Mouse (Mus musculus) layer of hippocampus, postnatal 25 days (tissue): ENCODE data around the gene Mcam. TPM values are rescaled to one million over a fixed set of nuclear protein-coding genes. Genes with fewer than 3 reads are reported as not detected.

Experiments
- DNase-seq, 2 experiments: peaks; one replicate each; pipeline ENCODE4 v3.0.0; 2022; ENCODE audit warnings: mixed read lengths in 2 of 2, low spot score in 1 of 2; ENCODE audit errors: extremely low spot score in 1 of 2
- total RNA-seq, 2 experiments: library from RNA; stranded (reverse); gene quantifications; 2 replicates each; pipeline ENCODE4 v1.2.3; 2021

Gene Mcam
- total RNA-seq, 2 experiments from 2014 or later, result 22.5 to 29.3 TPM

- DNase-seq, result no peak
Observed at GRCm38 (mm10) chr9:44192312-44192711, 58.0 kb downstream of the Mcam start.

Other genes starting within 250 kb of the Mcam start
- 100 to 1,000 TPM; 833 to 928 TPM for gene Thy1, start 91.1 kb upstream of the Mcam start, total RNA-seq
- gene Usp2, start 67.4 kb upstream of the Mcam start, total RNA-seq, result 10 to 100 TPM; 59.4 to 81.4 TPM
- under 1 TPM; 0.31 to 0.49 TPM for gene Mfrp, start 32.7 kb upstream of the Mcam start, total RNA-seq
- 10 to 100 TPM; 13.6 to 16.8 TPM for gene C1qtnf5, start 27.2 kb upstream of the Mcam start, total RNA-seq
- gene Gm49380, start 21.0 kb upstream of the Mcam start, total RNA-seq, result under 1 TPM in 1 of 2 experiments, not detected in 1; 0.28 TPM
- gene Rnf26, start 21.0 kb upstream of the Mcam start, total RNA-seq, result 10 to 100 TPM; 30.3 to 33.0 TPM
- gene Cbl, start 99.6 kb downstream of the Mcam start, total RNA-seq, result 10 to 100 TPM; 49.2 to 63.4 TPM
- 1 to 10 TPM; 1.9 to 5.4 TPM for gene Ccdc153, start 106.2 kb downstream of the Mcam start, total RNA-seq
- 1 to 10 TPM; 1.3 to 1.4 TPM for gene Pdzd3, start 117.0 kb downstream of the Mcam start, total RNA-seq
- gene Nlrx1, start 134.1 kb downstream of the Mcam start, total RNA-seq, result 10 to 100 TPM; 12.8 to 14.7 TPM
- gene Abcg4, start 154.1 kb downstream of the Mcam start, total RNA-seq, result 10 to 100 TPM; 65.0 to 79.6 TPM
- 10 to 100 TPM; 28.1 to 31.2 TPM for gene Hinfp, start 171.2 kb downstream of the Mcam start, total RNA-seq
- 100 to 1,000 TPM; 196 to 200 TPM for gene C2cd2l, start 185.8 kb downstream of the Mcam start, total RNA-seq
- 10 to 100 TPM; 14.2 to 15.8 TPM for gene Dpagt1, start 191.6 kb downstream of the Mcam start, total RNA-seq
- gene H2afx, start 200.2 kb downstream of the Mcam start, total RNA-seq, result 10 to 100 TPM; 50.6 to 58.4 TPM
- gene Hmbs, start 209.8 kb downstream of the Mcam start, total RNA-seq, result 10 to 100 TPM; 17.9 to 23.6 TPM
- gene Vps11, start 227.2 kb downstream of the Mcam start, total RNA-seq, result 10 to 100 TPM; 49.0 to 51.4 TPM
- 100 to 1,000 TPM; 114 to 123 TPM for gene Hyou1, start 245.0 kb downstream of the Mcam start, total RNA-seq